Mouse (Mus musculus) kidney, embryonic 16.5 days (tissue): ENCODE results near the gene Ctc1. TPM values are rescaled to one million over a fixed set of nuclear protein-coding genes. Genes with fewer than 3 reads are reported as not detected.
"Not testable (repeated sequence)": the region's sequence is repeated elsewhere in the genome, so short reads cannot be mapped to it uniquely, and the experiment has no call there.

Experiments
- ATAC-seq: fragments of 200-750 bp; cut with Nextera tagmentation; 2 replicates; pipeline ENCODE4 v1.8.0; 2017; ENCODE audit warnings: moderate TSS enrichment; ENCODE audit not compliant: low FRiP score, low TSS enrichment
- H3K27ac ChIP-seq: fragments of 300-500 bp; sonication (generic); 2 replicates; pipeline ENCODE4 v1.5.1; 2014; ENCODE audit warnings: low read length
- H3K27me3 ChIP-seq: fragments of 300-500 bp; sonication (generic); 2 replicates; pipeline ENCODE4 v1.6.1; 2014; ENCODE audit warnings: low read length, control low read depth, mixed read lengths; ENCODE audit not compliant: insufficient read depth
- H3K36me3 ChIP-seq: fragments of 300-500 bp; sonication (generic); 2 replicates; pipeline ENCODE4 v1.6.1; 2014; ENCODE audit warnings: low read length, control low read depth, mixed read lengths; ENCODE audit not compliant: insufficient read depth
- H3K4me1 ChIP-seq: fragments of 300-500 bp; sonication (generic); 2 replicates; pipeline ENCODE4 v1.6.1; 2014; ENCODE audit warnings: low read length, control low read depth, mixed read lengths; ENCODE audit not compliant: insufficient read depth
- H3K4me2 ChIP-seq: fragments of 300-500 bp; sonication (generic); replicated peaks from 2 replicates; pipeline ENCODE4 v1.6.1; 2014; ENCODE audit warnings: low read depth, low read length
- H3K4me3 ChIP-seq: fragments of 300-500 bp; sonication (generic); 2 replicates; pipeline ENCODE4 v1.5.1; 2014; ENCODE audit warnings: mild to moderate bottlenecking, low read length
- H3K9ac ChIP-seq: fragments of 300-500 bp; sonication (generic); replicated peaks from 2 replicates; pipeline ENCODE4 v1.6.1; 2014; ENCODE audit warnings: low read length
- H3K9me3 ChIP-seq: fragments of 300-500 bp; sonication (generic); 2 replicates; pipeline ENCODE4 v1.6.1; 2016; ENCODE audit warnings: low read length, control low read depth
- WGBS: fragments of 180-500 bp; shearing (Covaris S2); extraction: QIAGEN DNeasy Blood & Tissue Kit; methylation state at CpG from one replicate; pipeline ENCODE4 v1.1.7; 2014; 5-methylcytosine and 5-hydroxymethylcytosine counted together
- polyA plus RNA-seq: library from polyadenylated mRNA; unstranded; fragments of >200 nt; fragmentation: Nextera tagmentation; extraction: Ambion mirVana; gene quantifications from 2 replicates; pipeline ENCODE4 v1.2.1, GENCODE M21; 2015

Gene Ctc1
- polyA plus RNA-seq, 1 experiment from 2014 or later, result 64.1 TPM

DNA sequence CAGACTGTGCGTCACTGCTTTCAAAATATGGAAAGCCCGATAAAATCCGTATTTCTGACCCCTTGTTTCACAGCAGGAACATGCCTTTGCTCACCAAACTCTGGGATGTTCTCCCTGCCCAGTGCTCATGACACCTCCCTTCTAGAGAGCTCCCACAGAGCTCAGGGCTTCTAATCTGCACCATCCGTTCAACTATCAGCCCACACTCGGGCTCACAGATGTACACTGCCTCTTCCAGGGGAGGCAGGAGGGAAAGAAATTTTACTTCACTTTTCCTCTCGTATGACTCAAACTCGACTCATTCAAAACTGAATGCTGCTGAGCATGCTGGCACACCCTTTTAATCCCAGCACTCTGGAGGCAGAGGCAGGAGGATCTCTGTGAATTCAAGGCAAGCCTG, 10.5 kb upstream of the Ctc1 start:
- Histone ChIP-seq H3K9me3 (no peaks in the 10 kb centered on the region), H3K4me1 (peaks cover 7% of the 10 kb centered on the region), H3K27ac (no peak overlapping the region), H3K9ac (no peak overlapping the region), H3K4me2 (no peak overlapping the region), H3K27me3 (no peaks in the 10 kb centered on the region), H3K36me3 (peaks cover 32% of the 10 kb centered on the region), H3K4me3 (no peak overlapping the region)
- no peak for ATAC-seq
- 87% methylated on average over 7 of the region's 7 CpGs for WGBS

DNA sequence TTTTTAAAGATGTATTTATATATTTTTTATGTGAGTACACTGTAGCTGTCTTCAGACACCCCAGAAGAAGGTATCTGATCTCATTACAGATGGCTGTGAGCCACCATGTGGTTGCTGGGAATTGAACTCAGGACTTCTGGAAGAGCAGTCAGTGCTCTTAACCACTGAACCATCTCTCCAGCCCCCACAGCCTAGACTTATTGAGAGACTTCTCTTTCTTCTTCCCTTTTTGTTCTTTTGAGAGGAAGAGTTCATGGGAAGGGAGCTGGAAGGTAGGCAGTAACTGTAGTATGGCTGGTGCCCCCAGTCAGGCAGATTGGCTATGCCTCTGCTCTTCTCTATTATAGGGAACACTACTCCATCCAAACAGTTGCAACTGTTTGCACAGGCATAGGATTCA, 9.1 kb upstream of the Ctc1 start:
- not testable (repeated sequence) for H3K27ac ChIP-seq, H3K9ac ChIP-seq, ATAC-seq, H3K27me3 ChIP-seq, H3K9me3 ChIP-seq, H3K4me3 ChIP-seq, H3K4me2 ChIP-seq
- peaks cover 18% of the 10 kb centered on the region for H3K36me3 ChIP-seq
- H3K4me1 ChIP-seq, result peaks cover 15% of the 10 kb centered on the region

DNA sequence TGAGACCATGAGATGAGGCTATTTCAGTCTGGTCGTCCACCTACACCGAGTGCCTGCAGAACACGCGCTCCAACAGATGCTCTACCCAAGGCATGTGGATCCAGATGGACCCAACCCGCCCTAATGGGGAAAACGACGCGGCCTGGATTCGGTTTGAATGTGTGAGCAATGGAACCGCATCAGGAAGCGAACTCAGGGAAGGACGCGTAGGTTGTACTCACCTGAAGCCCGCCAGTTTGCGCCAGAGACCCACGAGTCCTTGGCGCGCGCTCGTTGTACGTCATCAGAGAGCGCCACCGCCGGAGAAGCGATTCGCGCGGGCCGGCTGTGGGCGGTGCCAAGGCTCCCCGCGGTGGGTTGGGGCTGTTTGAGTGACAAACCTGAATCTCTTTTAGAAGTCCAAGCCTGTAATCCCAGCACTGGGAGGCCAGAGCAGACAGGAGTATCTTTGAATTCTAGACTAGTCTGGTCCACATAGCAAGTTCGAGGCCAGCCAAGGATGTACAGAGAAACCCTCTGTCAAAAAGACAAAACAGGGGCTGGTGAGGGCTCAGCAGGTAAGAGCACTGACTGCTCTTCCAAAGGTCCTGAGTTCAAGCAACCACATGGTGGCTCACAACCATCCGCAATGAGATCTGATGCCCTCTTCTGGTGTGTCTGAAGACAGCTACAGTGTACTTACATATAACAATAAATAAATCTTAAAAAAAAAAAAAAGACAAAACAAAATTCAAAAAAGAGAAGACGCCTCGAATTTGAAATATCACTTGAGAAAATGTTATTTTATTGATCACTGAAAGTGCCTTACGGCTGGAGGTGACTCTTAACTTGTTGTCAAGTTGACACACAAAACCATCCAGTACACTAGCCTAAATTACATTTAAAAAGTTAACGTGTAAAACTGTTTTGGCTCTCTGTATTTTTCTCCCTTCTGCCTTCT, 7.3 kb upstream of the Ctc1 start, which contains the start of gene Pfas:
Pfas (minus strand) TSS at position 279 of the 940 bp plus-strand sequence.
- no peaks in the 10 kb centered on the region for H3K27me3 ChIP-seq
- H3K27ac ChIP-seq, result peak within 1 kb of the TSS; percentile 60
- H3K36me3 ChIP-seq, result peaks cover 2% of the 10 kb centered on the region; the same call in 1 of the 2 replicates
- peak within 1 kb of the TSS; percentile 82 for H3K9ac ChIP-seq
- no peaks in the 10 kb centered on the region for H3K9me3 ChIP-seq
- peak within 1 kb of the TSS; percentile 80 for H3K4me3 ChIP-seq
- ATAC-seq, result peak; percentile 83
- WGBS, result 10% methylated on average over 38 of the region's 38 CpGs
- peaks cover 18% of the 10 kb centered on the region for H3K4me1 ChIP-seq
- H3K4me2 ChIP-seq, result peak within 1 kb of the TSS; percentile 74

DNA sequence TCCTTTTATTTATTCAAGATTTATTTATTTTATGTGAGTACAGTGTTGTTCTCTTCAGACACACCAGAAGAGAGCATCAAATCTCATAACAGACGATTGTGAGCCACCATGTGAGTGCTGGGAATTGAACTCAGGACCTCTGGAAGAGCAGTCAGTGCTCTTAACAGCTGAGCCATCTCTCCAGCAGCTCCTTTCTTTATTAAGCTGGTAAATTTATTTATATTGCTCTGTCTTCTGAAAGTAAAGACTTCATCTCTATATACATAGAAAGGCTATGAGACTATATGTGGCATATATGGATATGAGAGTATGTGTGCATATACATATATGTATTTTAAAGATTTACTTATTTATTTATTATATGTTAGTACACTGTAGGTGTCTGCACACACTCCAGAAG, 6.2 kb upstream of the Ctc1 start:
- H3K36me3 ChIP-seq, result no peaks in the 10 kb centered on the region
- H3K27ac ChIP-seq, result no peak overlapping the region
- H3K27me3 ChIP-seq, result no peaks in the 10 kb centered on the region
- H3K4me3 ChIP-seq, result no peak overlapping the region
- WGBS, result 96% methylated on average over 1 of the region's 1 CpGs
- H3K4me2 ChIP-seq, result no peak overlapping the region
- H3K4me1 ChIP-seq, result peaks cover 18% of the 10 kb centered on the region
- no peak overlapping the region for H3K9ac ChIP-seq
- H3K9me3 ChIP-seq, result no peaks in the 10 kb centered on the region
- no peak for ATAC-seq

DNA sequence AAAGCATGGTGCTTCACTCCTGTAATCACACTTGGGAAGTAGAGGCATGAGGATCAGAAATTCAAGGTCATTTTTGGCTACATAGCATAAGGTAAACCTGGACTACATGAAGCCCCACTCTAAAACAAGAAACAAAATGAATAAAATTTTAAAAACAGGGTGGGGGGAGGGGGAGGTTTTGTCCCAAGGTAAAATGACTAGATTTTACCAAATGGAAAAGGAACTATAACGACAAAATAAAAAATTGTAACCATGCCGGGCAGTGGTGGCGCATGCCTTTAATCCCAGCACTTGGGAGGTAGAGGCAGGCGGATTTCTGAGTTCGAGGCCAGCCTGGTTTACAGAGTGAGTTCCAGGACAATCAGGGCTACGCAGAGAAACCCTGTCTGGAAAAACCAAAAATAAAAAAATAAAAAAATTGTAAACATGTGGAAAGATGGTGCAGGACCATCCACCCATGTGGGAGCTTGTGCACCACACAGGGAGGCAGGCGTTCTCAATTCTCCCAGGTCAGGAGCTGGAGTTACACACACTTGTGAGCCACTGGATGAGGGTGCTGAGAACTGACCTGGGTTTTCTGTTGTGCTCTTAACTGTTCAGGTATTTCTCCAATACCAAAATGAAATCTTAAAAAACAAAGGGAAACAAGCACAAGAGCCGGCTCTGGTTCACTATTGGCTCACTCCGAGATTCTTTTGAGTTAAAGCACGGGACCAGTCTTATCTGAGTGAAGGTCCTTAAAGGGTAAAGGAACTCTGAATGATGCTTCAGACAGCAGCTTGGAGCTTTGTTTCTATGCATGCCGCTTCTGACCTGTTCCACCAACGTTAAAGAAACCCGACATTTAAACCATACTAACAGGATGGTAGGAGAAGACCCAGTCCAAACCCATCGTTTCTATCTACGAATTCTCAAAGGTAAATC, 5.0 kb upstream of the Ctc1 start:
- H3K36me3 ChIP-seq, result no peaks in the 10 kb centered on the region
- no peak overlapping the region for H3K27ac ChIP-seq
- 90% methylated on average over 15 of the region's 15 CpGs for WGBS
- H3K4me2 ChIP-seq, result peak overlapping the region; percentile 90; the same call in 1 of the 2 replicates
- H3K4me1 ChIP-seq, result peaks cover 23% of the 10 kb centered on the region
- no peaks in the 10 kb centered on the region for H3K27me3 ChIP-seq
- ATAC-seq, result no peak
- H3K4me3 ChIP-seq, result no peak overlapping the region
- 0 out of 2 replicates have a peak overlapping the region, but pooled peaks have one; percentile 8 for H3K9ac ChIP-seq
- no peaks in the 10 kb centered on the region for H3K9me3 ChIP-seq

DNA sequence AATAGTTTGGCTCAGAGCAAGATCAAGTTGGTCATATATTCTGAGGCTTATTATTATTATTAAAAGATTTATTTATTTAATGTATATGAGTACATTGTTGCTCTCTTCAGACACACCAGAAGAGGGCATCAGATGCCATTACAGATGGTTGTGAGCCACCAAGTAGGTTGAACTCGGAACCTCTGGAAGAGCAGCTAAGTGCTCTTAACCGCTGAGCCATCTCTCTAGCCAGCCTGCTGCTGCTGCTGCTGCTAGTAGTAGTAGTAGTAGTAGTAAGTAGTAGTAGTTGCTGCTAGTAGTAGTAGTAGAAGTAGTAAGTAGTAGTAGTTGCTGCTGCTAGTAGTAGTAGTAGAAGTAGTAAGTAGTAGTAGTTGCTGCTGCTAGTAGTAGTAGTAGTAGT, 4.3 kb upstream of the Ctc1 start:
- peaks cover 23% of the 10 kb centered on the region for H3K4me1 ChIP-seq
- H3K4me2 ChIP-seq, result peak overlapping the region; percentile 90
- not testable (repeated sequence) for ATAC-seq, H3K9ac ChIP-seq, H3K27me3 ChIP-seq, H3K9me3 ChIP-seq, H3K36me3 ChIP-seq
- WGBS, result 73% methylated on average over 2 of the region's 2 CpGs
- peak overlapping the region; percentile 94; the same call in 1 of the 2 replicates for H3K27ac ChIP-seq
- H3K4me3 ChIP-seq, result peak overlapping the region; percentile 61

DNA sequence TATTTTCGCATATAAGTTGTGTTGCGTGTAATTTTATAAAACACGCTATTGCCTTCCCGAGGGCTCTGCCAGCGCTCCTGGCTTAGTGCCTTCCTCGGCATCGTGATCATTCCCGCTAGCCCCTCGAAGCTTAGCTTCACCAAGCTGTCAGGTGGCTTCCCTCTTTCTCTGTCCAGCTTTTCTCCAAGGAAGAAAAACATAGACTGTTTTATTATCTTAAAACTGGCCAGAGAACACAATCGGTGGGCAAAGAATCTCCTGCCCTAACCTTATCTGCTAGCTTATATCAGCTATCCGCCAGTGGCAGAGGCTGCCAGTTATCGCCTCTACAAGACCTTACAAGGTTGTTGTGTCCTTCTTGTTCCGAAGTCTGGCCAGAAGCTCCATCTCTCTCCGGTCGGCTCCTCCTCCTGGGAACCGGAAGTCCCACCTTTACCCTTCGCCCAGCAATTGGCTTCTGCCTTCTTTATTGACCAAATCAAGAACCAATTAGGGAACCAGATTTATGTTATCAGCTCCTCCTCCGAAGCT, 3.6 kb upstream of the Ctc1 start:
- H3K4me1 ChIP-seq, result peaks cover 30% of the 10 kb centered on the region
- no peaks in the 10 kb centered on the region for H3K36me3 ChIP-seq
- ATAC-seq, result peak; percentile 62; the same call in 1 of the 2 replicates
- no peaks in the 10 kb centered on the region for H3K27me3 ChIP-seq
- peak overlapping the region; percentile 61 for H3K4me3 ChIP-seq
- H3K9ac ChIP-seq, result peak overlapping the region; percentile 84
- 1% methylated on average over 18 of the region's 18 CpGs for WGBS
- H3K9me3 ChIP-seq, result no peaks in the 10 kb centered on the region
- peak overlapping the region; percentile 94 for H3K27ac ChIP-seq
- peak overlapping the region; percentile 90 for H3K4me2 ChIP-seq

DNA sequence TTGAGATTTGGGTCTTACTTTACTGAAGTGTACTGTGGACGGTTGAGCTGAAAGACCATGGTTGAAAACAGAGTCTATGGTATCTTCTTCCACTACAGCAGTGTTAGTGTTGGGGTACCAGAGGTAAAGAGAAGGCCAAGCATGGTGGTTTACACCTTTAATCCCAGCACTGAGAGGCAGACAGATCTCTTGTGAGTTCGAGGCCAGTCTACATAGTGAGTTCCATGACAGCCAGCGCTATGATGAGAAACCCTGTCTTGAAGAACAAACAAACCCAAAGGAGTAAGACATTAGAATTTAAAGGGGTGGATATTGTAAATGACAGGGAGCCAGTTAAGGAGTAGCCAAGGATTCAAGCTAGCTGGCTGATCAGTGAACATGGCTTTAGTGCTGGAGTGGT, 1.0 kb downstream of the Ctc1 start:
- Histone ChIP-seq H3K4me3 (peak overlapping the region; percentile 70), H3K4me1 (peaks cover 17% of the 10 kb centered on the region), H3K27ac (peak overlapping the region; percentile 96), H3K4me2 (peak overlapping the region; percentile 88), H3K36me3 (peaks cover 6% of the 10 kb centered on the region), H3K9ac (peak overlapping the region; percentile 91), H3K9me3 (no peaks in the 10 kb centered on the region), H3K27me3 (no peaks in the 10 kb centered on the region)
- WGBS, result 63% methylated on average over 3 of the region's 3 CpGs
- ATAC-seq, result no peak

DNA sequence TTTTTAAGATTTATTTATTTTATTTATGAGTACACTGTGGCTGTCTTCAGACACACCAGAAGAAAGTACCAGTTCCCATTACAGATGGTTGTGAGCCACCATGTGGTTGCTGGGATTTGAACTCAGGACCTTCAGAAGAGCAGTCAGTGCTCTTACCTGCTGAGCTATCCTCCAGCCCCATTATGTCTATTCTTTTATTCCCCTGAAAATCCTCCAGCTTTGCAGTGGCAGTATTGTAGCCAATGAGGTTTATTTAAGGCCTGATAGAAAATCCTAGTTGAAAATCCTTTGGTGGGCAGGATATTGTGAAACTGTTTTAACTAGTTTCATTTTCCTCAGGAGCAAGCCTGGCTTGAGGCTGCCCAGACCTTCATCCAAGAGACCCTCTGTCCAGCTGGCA, 5.0 kb downstream of the Ctc1 start:
- ATAC-seq, result no peak
- peaks cover 38% of the 10 kb centered on the region for H3K36me3 ChIP-seq
- no peak overlapping the region for H3K4me3 ChIP-seq
- H3K9ac ChIP-seq, result no peak overlapping the region
- no peak overlapping the region for H3K27ac ChIP-seq
- H3K4me1 ChIP-seq, result peaks cover 9% of the 10 kb centered on the region
- no peaks in the 10 kb centered on the region for H3K27me3 ChIP-seq
- no peaks in the 10 kb centered on the region for H3K9me3 ChIP-seq
- no peak overlapping the region for H3K4me2 ChIP-seq
